Mouse (Mus musculus) heart, embryonic 10.5 days (tissue): ENCODE measurements at regions not wholly inside any gene's neighbourhood (a gene's known extent, or its start where the extent isn't known, plus 50 kb on each side); places are given as distances from the start of the nearest gene placed in this dataset.
A peak's percentile ranks its signal among the peaks of the same experiment; 100 is the strongest.

Experiments used
- DNase-seq: peaks from one replicate; pipeline ENCODE4 v3.0.0-alpha.2; 2017; ENCODE audit warnings: low spot score
- H3K27ac ChIP-seq: fragments of 300-500 bp; sonication (generic); 2 replicates; pipeline ENCODE4 v1.5.1; 2016; ENCODE audit warnings: mild to moderate bottlenecking
- H3K27me3 ChIP-seq: fragments of 300-500 bp; sonication (generic); 2 replicates; pipeline ENCODE4 v1.6.1; 2016; ENCODE audit warnings: mild to moderate bottlenecking; ENCODE audit not compliant: poor library complexity, insufficient read depth, severe bottlenecking
- H3K36me3 ChIP-seq: fragments of 300-500 bp; sonication (generic); 2 replicates; pipeline ENCODE4 v1.6.1; 2016; ENCODE audit warnings: mild to moderate bottlenecking, moderate library complexity
- H3K4me1 ChIP-seq: fragments of 300-500 bp; sonication (generic); 2 replicates; pipeline ENCODE4 v1.6.1; 2016; ENCODE audit warnings: mild to moderate bottlenecking
- H3K4me3 ChIP-seq: fragments of 300-500 bp; sonication (generic); 2 replicates; pipeline ENCODE4 v1.5.1; 2016; ENCODE audit warnings: mild to moderate bottlenecking, moderate library complexity
- H3K9me3 ChIP-seq: fragments of 300-500 bp; sonication (generic); 2 replicates; pipeline ENCODE4 v1.6.1; 2016; ENCODE audit warnings: mild to moderate bottlenecking, moderate library complexity
- WGBS: fragments of 180-500 bp; shearing (Covaris S2); methylation state at CpG from one replicate; pipeline ENCODE4 v1.1.7; 2016; 5-methylcytosine and 5-hydroxymethylcytosine counted together

DNA sequence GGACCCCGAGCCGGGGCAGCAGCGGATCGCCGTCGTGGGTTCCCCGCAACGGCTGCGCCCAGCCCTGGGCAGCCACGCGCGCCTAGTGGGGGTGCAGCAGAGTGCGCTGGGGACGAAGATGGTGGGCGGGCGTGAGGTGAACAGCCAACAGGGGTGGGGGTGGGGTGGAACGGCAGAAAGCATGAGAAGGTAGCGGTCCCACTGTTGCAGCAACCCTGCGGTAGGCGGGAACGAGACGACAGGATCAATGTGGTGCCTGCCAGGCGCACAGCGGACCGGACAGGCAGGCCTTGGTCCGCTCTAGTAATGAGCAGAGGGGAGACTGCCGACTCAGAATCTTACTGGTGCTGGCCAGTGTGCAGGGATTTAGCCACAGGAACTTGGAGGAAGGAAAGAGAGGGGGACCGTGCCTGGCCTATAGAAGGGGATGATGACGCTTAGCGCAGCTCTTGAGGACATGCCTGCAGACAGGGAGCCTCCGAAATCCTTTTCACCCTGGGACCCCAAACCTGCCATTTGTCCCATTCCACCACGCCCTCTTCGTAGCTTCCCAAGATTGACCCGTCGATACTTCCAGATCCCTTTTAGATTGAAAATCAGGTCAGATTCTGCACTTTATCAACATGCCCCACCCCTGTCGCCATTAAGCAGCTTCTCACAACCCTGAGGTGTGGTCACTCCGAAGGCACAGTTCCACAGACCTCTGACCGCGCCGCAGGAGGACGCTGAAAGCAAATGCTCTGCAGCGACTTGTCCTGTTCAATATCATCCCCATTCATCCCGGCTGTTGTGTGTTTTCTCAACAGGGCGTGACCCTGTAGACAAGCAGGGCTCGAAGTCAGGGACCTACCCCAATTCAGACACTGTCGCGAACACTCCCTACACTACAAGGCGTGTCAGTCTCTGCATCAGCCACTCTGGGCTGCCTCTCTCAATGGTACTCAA, 177.4 kb upstream of the Topaz1 start:
- 1% methylated on average over 48 of the region's 48 CpGs for WGBS

DNA sequence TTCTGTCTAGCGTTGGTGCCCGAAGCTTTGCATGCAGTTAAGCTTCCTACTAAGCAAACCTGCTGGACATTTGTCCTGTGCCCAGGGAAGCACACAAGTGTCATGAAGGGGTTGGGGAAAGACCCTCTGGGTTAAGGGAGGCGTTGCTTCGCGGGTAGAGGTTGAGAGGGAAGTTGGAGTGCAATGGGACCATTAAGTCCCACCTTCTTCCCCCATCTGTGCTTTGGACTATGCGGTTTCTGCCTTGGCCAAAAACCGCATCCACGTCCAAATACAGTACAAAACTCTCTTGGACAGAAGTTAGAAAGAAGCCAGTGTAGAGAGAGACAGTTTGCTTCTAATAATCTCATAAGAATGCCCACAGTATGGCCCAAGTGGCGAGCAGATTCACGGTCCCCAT, 176.1 kb upstream of the Topaz1 start:
- Histone ChIP-seq H3K4me3 (0 out of 2 replicates have a peak overlapping the region, but pooled peaks have one; percentile 75), H3K4me1 (peaks cover 39% of the 10 kb centered on the region), H3K27ac (no peak overlapping the region), H3K36me3 (no peaks in the 10 kb centered on the region), H3K9me3 (no peaks in the 10 kb centered on the region), H3K27me3 (peaks cover 97% of the 10 kb centered on the region)
- no peak for DNase-seq
- 4% methylated on average over 10 of the region's 10 CpGs for WGBS

More for the DNA sequence above, 177.4 kb upstream of the Topaz1 start:
- H3K4me3 ChIP-seq = peak overlapping the region; percentile 65
- no peak for DNase-seq
- H3K4me1 ChIP-seq = peaks cover 39% of the 10 kb centered on the region
- no peaks in the 10 kb centered on the region for H3K36me3 ChIP-seq
- H3K27ac ChIP-seq = peak overlapping the region; percentile 22; the same call in 1 of the 2 replicates
- H3K9me3 ChIP-seq = no peaks in the 10 kb centered on the region
- H3K27me3 ChIP-seq = peaks cover 96% of the 10 kb centered on the region

DNA sequence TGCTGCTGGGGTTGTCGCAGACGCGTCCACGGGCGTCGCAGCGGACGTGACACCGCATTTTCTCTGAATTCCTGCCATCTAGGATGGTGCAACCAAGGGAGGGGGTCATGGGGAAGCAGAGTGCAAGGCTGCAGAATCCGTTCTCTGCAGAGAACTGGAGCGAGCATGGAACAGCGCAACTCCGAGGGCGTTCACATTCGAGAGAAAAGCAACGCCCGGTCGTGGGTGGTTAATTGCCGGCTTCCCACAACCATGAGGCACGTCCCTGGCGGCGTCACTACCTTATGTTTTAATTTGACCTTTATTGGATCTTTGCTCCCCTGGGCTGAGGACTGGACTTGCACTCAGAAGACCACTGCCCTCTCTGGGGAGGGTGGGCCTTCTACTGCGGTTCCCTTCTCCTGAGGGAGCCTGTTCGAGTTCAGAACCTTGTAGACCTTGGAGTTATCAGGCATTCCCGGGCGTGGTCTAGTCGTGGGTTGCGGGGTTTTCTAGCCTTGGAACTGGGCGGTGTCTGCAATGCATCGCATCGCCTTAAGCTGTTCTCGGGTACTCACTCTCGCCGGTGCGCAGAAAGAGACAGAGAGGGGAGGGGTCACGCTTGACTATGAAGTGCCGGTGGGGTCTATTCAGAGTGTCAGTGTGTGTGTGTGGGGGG, 175.6 kb upstream of the Topaz1 start:
- under 1% methylated on average over 37 of the region's 37 CpGs for WGBS
- peaks cover 39% of the 10 kb centered on the region for H3K4me1 ChIP-seq
- H3K27ac ChIP-seq = 0 out of 2 replicates have a peak overlapping the region, but pooled peaks have one; percentile 52
- no peak for DNase-seq
- H3K27me3 ChIP-seq = peaks cover 97% of the 10 kb centered on the region
- no peaks in the 10 kb centered on the region for H3K9me3 ChIP-seq
- no peaks in the 10 kb centered on the region for H3K36me3 ChIP-seq
- peak overlapping the region; percentile 75 for H3K4me3 ChIP-seq

GRCm38 (mm10) chr9:122572060-122572835, 174.9 kb upstream of the Topaz1 start:
- peak overlapping the region; percentile 52 for H3K27ac ChIP-seq
- WGBS = under 1% methylated on average over 57 of the region's 68 CpGs
- DNase-seq = no peak

DNA sequence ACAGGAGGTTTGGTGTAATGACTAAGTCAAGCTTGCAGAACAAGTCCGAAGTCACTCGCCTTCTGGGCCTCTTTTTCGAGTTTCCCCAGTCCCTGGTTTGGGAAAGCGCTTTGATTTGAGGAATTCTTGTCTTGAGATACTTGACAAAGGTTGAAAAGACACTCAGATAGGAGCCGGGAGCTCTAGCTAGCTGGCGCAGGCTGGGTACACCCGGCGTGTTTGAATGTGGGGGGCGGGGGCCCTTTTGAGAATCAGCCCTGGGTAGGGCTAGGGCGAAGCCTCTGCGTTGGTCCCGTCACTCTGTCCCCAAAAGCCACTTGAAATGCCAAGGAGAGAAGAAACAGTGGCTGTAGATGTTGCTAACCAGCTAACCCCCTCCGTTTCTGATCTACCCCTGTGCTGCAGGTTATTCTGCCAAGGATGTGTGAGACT, 174.3 kb upstream of the Topaz1 start:
- Histone ChIP-seq H3K27ac (no peak overlapping the region), H3K36me3 (no peaks in the 10 kb centered on the region), H3K4me1 (peaks cover 39% of the 10 kb centered on the region), H3K27me3 (peaks cover 96% of the 10 kb centered on the region), H3K9me3 (no peaks in the 10 kb centered on the region), H3K4me3 (peak overlapping the region; percentile 75)
- WGBS = 1% methylated on average over 13 of the region's 13 CpGs
- no peak for DNase-seq

More at GRCm38 (mm10) chr9:122572060-122572835, 174.9 kb upstream of the Topaz1 start:
- H3K4me1 ChIP-seq = peaks cover 39% of the 10 kb centered on the region
- H3K27me3 ChIP-seq = peaks cover 97% of the 10 kb centered on the region
- H3K4me3 ChIP-seq = peak overlapping the region; percentile 75
- H3K36me3 ChIP-seq = no peaks in the 10 kb centered on the region
- no peaks in the 10 kb centered on the region for H3K9me3 ChIP-seq

DNA sequence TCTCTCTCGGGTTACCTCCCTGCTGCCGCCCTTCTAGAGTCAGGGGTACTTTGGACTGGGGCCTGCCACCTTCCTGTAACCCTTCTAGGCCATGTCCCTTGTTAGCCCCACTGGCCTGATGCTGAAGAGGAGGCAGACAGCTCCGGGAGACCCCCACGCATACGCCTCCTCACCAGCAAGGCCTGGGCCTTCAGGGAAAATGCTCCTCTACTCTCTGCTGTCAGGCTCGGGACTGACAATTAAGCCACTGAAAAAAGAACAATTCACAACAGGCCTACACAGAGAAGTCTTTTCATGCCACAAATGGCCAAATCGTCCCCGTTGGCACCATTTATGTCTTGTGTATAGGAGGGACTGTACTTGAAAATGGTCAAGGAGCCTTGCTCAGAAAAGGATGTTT, 161.9 kb upstream of the Topaz1 start:
- 74% methylated on average over 8 of the region's 8 CpGs for WGBS
- Histone ChIP-seq H3K9me3 (no peaks in the 10 kb centered on the region), H3K27me3 (peaks cover 9% of the 10 kb centered on the region; the same call in 1 of the 2 replicates), H3K4me3 (no peak overlapping the region), H3K27ac (no peak overlapping the region), H3K4me1 (0 out of 2 replicates have a peak, but pooled peaks cover 6% of the 10 kb centered on the region), H3K36me3 (no peaks in the 10 kb centered on the region)
- no peak for DNase-seq

DNA sequence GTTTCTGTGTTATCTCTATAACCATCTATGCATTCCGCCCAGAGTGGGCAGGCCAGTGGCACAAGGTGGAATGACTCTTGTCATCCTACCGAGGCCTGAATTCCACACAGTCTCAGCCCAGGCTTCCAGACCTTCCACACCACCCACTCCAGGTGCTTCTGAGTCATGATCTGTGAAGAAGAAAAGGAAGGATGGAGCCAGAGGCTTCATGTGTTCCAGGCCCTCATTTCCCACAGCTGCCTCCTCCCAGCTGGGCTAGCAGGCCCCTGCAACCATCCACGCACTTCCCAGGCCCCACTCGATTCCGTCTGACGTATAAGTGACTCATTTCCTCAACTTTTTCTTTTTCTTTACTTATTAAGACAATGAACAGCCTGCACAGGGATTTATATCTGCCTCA, 160.7 kb upstream of the Topaz1 start:
- 0 out of 2 replicates have a peak, but pooled peaks cover 6% of the 10 kb centered on the region for H3K4me1 ChIP-seq
- H3K4me3 ChIP-seq = no peak overlapping the region
- no peak for DNase-seq
- peaks cover 20% of the 10 kb centered on the region; the same call in 1 of the 2 replicates for H3K27me3 ChIP-seq
- H3K9me3 ChIP-seq = no peaks in the 10 kb centered on the region
- H3K27ac ChIP-seq = no peak overlapping the region
- WGBS = 74% methylated on average over 6 of the region's 6 CpGs
- no peaks in the 10 kb centered on the region for H3K36me3 ChIP-seq

DNA sequence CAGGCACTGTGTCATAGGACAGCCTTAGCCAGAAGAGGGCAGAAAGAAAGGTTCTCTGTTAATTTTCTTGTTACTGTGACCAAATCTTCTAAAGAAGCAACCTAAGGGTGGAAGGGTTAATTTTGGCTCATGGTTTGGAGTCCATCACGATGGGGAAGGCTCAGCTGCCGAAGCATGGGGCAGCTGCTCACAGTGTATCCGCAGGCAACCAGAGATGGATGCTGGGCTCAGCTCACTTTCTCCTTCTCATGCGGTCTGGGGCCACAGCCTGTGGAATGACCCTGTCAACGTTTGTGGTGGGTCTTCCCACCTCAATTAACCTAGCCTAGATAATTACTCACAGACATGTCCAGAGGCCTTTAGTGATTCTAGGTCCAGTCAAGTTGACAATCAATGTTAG, 160.2 kb upstream of the Topaz1 start:
- 70% methylated on average over 5 of the region's 5 CpGs for WGBS
- peaks cover 21% of the 10 kb centered on the region; the same call in 1 of the 2 replicates for H3K27me3 ChIP-seq
- H3K4me3 ChIP-seq = no peak overlapping the region
- H3K27ac ChIP-seq = no peak overlapping the region
- no peaks in the 10 kb centered on the region for H3K36me3 ChIP-seq
- H3K4me1 ChIP-seq = 0 out of 2 replicates have a peak, but pooled peaks cover 6% of the 10 kb centered on the region
- DNase-seq = no peak
- H3K9me3 ChIP-seq = no peaks in the 10 kb centered on the region

- H3K4me3 ChIP-seq = no peak overlapping the region
- H3K9me3 ChIP-seq = no peaks in the 10 kb centered on the region
- DNase-seq = no peak
- 0 out of 2 replicates have a peak, but pooled peaks cover 6% of the 10 kb centered on the region for H3K4me1 ChIP-seq
- H3K27me3 ChIP-seq = peaks cover 31% of the 10 kb centered on the region
- no peak overlapping the region for H3K27ac ChIP-seq
- H3K36me3 ChIP-seq = no peaks in the 10 kb centered on the region
- 77% methylated on average over 8 of the region's 8 CpGs for WGBS
Measured at GRCm38 (mm10) chr9:122588246-122588645, 158.9 kb upstream of the Topaz1 start.

GRCm38 (mm10) chr9:122592820-122593615, 154.1 kb upstream of the Topaz1 start:
- Histone ChIP-seq H3K27me3 (peaks cover 67% of the 10 kb centered on the region), H3K4me3 (no peak overlapping the region), H3K9me3 (no peaks in the 10 kb centered on the region), H3K36me3 (no peaks in the 10 kb centered on the region), H3K4me1 (peaks cover 12% of the 10 kb centered on the region; the same call in 1 of the 2 replicates), H3K27ac (no peak overlapping the region)
- 19% methylated on average over 7 of the region's 7 CpGs for WGBS
- DNase-seq = no peak

- WGBS = 9% methylated on average over 30 of the region's 31 CpGs
- Histone ChIP-seq H3K9me3 (no peaks in the 10 kb centered on the region), H3K27ac (no peak overlapping the region), H3K36me3 (no peaks in the 10 kb centered on the region), H3K4me1 (peaks cover 7% of the 10 kb centered on the region; the same call in 1 of the 2 replicates), H3K4me3 (peak overlapping the region; percentile 36), H3K27me3 (peaks cover 72% of the 10 kb centered on the region)
- DNase-seq = no peak
Measured at GRCm38 (mm10) chr9:122595120-122595943, 151.8 kb upstream of the Topaz1 start.
